Mouse (Mus musculus) large intestine, adult 2 months (tissue): ENCODE measurements at regions not wholly inside any gene's neighbourhood (a gene's known extent, or its start where the extent isn't known, plus 50 kb on each side); places are given as distances from the start of the nearest gene placed in this dataset.

ENCODE experiments used
- DNase-seq: peaks from one replicate; pipeline ENCODE4 v3.0.0-alpha.2; 2012; ENCODE audit warnings: low read depth, low spot score
- WGBS: fragments of 180-500 bp; shearing (Covaris S2); methylation state at CpG from one replicate; pipeline ENCODE4 v1.1.7; 2018; 5-methylcytosine and 5-hydroxymethylcytosine counted together

DNA sequence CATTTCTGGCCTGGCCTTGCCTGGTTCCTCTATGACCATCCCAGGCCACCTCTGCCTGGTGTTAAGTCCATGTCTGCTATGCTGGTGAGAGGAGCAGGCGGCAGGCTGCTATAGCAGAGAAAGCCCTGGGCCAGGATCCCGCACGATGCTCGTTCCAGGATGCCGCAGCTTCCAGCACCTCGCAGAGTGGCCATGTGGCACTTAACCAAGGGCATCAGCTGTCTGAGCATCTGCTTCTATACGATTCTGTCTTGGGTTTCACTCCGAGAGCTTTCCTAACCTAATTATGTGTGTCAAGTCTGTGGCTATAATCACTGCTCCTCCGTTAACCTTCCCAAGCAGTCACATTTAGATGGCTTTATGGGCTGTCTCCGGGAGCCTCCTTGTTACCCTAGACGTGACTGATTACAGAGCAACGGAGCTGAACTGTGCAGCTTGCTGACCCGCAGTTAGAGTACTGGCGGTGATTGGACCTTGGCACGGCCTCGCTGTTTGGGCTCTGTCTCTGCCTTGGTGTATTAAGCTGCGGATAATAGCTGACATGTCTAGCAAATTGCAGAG lies 64.4 kb downstream of the Ackr3 start:
- WGBS = 58% methylated on average over 17 of the region's 17 CpGs
- DNase-seq = no peak

DNA sequence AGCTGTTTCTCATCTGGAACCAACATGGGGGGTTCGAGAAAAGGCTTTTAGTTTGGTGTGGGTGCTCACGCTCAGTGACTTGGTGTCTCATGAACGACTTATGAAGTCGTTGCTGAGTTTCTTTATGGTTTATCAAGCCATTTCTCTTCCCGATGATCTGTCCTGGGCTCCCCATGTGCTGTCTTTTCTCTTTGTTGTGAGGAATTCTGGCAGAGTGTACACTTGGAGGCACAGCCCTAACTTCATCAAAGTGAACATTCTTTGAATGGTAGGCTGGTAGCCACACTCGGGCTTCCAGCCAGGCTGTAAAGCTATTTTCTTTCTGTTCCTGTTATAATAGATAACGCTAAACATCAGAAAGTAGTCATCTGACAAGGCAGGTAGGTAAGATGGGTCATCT lies 65.2 kb downstream of the Ackr3 start:
- DNase-seq = no peak
- 52% methylated on average over 7 of the region's 7 CpGs for WGBS

DNA sequence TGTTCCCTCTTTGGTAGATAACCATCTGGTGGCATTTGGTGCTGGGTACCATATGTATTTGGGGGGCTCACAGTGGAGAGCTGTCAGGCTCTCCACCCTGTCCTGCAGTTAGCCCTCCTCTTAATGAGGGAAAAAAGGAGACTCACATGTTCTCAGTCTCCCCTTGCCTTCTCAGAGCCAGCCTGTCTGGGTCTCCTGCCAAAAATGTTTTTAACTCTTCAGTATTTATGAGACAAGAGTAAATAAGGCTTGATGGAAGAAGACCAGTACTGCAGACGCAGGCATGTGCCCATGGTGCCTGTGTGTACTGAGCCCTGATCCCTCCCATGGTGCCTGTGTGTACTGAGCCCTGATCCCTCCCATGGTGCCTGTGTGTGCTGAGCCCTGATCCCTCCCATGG lies 66.1 kb downstream of the Ackr3 start:
- WGBS = 23% methylated on average over 1 of the region's 1 CpGs
- DNase-seq = no peak

DNA sequence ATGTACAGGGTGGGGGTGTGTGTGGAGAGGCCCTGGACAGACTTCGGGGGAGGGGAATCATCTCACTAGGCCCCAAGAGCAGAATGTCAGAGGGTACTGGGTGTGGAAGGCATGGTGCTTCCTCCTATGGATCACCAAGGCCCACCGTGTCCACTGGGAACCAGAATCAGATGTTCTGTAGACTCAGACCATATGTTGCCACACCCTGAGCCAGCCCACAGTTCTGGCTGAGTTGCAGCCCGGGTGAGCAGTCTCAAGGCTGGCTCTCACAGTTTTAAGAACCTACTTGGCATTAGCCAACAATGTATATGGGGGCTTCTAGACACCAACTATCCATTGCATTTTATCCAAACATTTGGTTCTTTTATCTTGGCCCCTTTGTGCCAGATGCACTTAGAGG lies 67.5 kb downstream of the Ackr3 start:
- DNase-seq = no peak
- 87% methylated on average over 3 of the region's 3 CpGs for WGBS

DNA sequence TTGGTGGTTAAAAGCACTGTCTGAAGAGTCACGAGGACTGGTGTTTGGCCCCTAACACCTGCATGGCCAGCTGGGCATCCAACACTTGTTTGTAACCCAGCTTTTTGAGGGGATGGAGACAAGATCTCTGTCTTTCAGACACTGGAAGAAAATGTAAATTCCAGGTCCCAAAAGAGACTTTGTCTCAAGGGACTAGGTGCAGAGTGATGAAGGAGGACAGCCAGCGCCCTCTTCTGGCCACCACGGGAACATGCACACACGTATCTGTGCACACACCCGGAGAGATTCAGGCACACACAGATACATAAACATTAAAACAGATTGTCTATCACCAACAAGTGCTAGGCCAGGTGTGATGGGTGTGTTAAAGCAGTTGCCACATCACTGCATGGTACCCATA lies 68.6 kb downstream of the Ackr3 start:
- DNase-seq = no peak
- 98% methylated on average over 5 of the region's 5 CpGs for WGBS

DNA sequence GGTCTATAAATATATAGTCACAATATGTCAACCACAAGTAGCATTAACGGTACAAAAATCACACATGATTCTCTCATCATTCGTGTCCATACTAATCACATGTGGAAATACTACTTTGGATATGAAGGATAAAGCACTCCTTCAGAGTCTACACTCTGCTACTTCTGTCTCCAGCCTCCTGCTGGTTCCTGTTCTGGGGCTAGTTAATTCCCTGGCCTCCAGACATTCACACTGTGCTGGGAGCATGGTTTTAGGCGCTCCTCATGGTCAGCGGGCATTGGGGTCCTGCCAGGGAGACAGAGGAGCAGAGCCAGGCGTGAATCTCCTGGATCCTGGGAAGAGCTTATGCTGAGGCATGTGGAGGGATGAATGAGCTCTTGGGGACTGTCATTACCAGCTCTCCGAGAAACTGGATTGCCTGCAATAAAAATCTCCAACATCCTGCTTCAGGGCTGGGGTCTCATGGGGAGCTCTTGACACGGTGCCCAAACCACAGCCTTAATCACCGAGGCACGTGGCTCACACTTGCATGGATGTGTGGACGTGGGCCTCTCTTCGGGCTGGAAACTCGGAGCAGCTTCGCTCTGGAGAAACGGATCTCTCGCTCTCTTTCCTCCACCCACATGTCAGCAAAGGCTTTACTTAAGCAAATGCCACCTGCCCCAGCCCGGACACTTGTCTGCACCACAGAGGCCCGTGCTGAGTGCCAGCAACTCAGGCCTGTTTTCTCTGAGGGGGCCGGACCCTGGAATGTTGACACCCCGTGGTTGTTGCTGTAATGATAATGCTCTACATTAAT lies 69.2 kb downstream of the Ackr3 start:
- DNase-seq = no peak
- WGBS = 76% methylated on average over 19 of the region's 19 CpGs

DNA sequence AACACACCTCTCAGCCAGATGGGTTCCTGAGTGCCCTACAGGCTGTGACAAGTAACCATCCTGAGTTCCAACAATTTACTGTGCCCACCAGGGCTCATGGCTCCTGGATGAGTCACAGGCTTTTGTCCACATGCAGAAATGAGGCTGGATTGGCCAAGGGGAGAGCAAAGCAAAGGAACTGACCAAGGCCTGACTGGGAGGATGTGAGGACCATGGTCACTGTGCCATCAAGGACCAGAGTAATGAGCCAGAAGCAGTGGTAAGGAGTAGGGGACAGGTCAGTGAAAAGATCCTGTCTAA lies 69.8 kb downstream of the Ackr3 start:
- DNase-seq = no peak

DNA sequence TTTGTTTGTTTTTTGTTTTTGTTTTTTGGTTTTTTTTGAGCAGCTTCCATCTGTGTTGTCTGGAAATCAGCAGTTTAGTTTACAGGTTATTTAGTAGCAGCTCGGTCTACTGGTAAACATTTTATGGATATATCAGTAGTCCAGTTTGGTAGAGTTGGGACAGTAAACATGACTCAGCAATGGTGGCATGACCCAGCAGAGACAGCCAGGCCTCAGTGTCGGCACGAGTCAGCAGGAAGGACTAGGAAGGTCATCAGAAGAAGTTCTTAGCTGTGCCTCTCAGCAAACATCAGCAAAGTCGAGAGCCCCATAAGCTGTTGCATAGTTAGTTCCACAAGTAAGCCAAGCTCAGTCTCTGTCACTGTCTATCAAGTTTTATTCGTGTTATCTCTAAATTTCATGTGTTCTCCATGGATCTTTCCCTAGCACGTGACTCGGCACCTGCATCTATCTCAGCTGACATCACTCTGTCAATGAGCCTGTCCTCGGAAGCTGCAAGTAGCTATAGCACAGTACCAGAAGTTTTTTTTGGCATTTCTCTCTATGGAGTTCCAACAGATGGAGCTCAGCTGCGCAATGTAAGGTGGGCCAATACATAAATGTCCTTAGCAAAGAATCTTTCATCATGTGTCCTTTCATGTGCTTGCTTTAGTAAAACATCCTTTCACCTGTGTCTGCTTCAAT lies 71.3 kb downstream of the Ackr3 start:
- no peak for DNase-seq
- WGBS = 90% methylated on average over 9 of the region's 9 CpGs

DNA sequence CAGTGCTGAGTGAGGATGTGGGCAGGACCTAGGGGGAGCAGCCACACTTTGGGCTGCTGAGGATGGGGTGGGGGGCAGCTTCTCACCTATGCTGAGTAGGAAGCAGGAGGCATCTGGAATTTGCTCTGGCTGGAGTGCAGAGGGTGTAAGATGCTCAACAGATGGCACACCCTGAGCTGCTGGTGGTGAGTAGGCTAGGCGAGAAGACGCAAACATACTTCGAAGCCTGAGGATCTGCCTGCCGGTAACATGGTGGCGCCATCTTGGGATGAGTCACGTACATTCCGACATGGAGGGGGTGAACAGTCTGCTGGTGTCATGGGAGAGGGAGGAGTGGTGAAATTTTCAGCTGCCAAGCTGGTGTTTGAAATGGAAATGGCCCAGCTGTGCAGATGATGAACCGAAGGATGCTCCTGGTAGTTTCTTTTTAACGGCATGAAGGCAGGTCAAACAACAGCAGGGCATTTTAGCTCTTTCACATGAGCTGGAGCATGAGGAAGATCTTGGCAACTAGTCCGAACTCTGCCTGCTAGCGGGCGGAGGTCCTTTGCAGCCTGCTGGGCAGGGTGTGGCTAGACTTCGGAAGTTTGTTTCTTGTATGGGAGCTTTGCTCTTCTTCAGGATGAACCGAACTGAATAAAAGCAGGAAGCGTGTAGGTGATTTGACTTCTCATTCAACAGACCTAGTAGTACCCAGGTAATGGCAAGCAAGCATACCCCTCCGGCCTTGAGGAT lies 72.2 kb downstream of the Ackr3 start:
- 76% methylated on average over 16 of the region's 16 CpGs for WGBS
- DNase-seq = no peak

DNA sequence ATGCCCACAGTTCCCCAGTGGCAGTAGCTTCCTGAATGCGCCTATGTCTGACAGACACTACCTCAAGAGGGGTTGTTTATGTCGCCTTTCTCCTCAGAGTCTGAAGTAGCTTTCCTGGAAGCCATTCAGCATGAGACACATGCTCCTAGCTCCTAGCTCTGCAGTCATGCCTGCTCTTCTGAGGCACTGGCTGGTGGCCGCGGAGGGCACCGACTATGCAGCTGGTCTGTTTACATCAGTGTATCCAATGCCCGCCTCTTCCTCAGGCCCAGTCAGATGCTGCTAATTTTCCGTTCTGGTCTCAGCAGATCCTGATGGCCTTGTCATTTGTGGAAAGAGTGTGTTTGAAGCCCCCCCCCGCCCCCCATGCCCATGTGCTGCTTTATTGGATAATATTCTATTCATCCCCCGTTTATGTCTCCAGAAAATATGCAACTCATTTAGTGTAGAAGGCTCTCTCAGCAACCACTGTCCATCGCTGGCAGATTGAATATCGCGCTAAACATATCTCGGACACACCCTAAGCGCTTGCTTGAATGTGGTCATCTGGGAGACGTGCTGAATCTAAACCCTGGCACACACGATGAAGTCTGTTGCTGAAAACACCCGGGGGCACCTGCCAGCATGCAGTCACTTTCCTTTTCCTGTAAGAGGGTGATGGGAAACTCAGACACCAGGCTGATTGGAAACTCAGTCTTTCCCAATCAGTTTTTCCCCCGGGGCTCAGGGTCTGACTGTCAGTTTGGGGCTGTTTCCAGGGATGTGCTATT lies 73.9 kb downstream of the Ackr3 start:
- no peak for DNase-seq
- 79% methylated on average over 18 of the region's 18 CpGs for WGBS

DNA sequence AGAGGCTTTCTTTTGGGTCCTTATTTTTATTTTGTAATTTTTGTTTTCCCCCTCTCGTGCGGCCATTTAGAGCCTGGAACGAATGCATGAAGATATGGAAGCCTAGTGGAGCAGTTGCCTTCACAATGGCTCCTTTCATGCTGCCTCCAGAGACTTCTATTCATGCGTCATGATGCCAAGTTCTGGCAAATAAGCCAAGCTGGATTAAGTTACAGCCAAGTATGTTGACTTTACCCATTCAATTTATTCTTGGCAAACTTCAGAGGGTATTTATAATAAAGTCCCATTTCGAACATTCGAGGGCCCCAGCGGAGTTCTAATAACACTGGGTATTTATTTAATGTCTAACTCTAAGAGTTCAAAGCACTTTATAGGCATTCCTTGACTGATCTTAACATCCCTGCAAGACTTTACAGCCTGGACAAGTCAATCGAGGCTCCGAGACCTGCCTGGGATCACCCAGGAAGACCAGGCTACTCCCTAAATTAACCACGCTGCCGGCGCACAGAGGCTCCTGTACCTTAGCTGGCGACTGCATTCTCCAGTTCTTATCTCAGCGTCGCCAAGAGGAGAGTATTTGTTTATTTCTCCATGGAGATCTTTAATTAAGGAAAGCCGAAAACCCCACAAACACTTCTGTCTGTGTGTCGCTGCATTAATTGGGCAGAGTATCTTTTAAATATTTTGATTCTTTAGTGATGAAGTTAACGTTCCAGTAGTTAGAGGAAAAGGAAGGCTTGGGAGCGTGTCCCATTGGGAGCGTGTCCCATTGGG lies 75.5 kb downstream of the Ackr3 start:
- WGBS = 15% methylated on average over 20 of the region's 20 CpGs
- DNase-seq = no peak

DNA sequence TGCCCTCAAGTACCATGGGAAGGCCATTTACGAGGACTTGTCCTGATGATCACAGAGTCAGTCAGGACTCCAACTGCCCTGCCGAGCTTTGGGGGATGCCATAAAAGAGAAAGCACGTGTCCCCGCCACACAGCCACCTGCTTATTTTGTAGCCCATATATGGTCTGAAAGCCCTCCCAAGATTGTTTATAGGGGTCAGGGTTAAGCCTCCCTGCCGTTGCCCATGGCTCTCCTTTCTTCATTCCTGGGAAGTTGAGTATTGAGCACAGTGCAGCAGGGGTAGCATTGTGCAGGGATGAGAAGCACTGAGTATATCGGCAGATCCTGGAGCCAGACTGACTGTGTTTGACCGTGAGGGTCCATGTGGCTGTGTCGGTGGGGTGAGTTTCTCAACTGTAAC lies 76.4 kb downstream of the Ackr3 start:
- no peak for DNase-seq
- 25% methylated on average over 8 of the region's 8 CpGs for WGBS

DNA sequence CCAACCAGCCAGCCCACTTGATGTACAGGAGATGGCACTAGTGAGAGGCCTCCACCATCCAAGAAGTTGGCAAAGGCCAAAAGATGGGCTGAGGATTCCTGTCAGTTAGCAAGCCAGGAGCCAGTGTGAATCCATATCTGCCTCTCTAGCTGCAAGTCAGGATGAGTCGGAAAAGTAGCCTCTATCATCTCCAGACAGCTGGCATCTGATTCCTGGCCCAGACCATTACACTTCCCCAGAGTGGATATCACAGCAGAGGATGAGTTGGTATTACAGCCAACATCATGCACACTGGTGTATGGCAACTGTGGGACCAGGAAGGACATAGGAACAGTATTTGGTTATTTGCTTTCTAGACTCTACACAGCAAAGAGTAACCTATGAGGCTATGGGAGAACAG lies 77.5 kb downstream of the Ackr3 start:
- WGBS = 94% methylated on average over 1 of the region's 1 CpGs
- no peak for DNase-seq

DNA sequence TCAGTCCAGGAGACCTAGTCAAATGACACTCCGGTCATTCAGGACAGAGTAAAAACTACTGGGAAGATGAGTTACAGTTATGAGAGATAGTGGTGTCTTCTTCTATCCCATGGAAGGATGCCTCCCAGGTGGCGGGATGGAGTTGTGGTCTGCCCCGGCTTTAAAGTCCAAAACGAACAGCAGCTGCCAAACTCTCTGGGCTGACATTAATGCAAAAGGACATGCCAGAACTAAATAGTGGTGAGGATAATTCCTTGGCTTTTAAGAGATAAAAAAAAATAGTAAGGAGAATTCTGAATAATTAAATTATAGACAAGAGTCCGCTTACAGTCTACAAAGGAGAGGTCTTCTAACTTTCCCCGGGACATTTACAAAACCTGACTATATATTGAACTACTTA lies 78.2 kb downstream of the Ackr3 start:
- WGBS = 86% methylated on average over 6 of the region's 6 CpGs

DNA sequence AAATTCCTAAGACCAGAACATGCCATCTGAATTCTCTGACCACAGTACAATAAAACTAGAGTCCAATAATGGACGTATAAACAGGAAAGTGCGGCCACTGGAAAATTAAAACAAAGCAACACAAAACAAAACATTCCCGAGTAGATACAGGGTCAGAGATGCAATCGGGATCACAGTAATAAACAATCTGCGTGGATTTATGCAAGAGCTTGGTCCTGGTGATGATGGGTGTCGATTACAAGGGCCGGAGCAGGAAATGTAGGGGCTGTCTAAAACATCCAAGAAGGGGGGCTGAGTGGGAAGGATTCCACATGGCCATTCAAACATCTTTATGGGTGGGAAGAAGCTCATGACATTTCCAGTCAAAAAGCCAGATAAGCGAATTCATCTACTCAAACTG lies 78.6 kb downstream of the Ackr3 start:
- DNase-seq = no peak
- WGBS = 74% methylated on average over 8 of the region's 8 CpGs

More for the DNA sequence above, 78.2 kb downstream of the Ackr3 start:
- no peak for DNase-seq

DNA sequence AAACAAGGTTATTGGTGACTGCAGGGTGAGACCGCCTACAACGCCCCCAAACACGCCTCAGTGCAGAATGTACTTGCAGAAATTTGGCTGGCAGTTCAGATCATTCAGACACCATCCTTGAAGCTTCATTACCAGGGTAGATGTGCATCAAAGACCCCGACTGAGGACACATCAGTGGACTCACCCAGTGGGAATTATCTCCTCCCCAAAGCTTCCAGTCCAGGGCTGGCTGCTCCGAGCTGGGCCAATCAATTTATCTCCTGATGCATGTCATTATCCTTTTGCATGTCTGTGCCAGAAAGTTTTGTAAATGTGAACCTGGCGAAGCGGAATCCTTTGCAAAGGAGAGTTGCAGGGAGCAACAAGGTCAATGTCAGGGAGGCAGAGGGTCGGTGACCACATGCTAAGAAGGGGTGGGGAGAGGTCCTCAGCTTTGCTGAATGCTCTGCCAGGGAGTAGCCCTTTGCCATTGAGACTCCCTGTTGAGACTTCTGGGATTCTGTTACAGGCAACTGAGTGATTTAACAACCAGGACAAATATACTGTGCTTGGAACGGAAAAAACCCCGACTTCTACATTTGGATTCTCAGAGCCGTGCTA lies 79.5 kb downstream of the Ackr3 start:
- no peak for DNase-seq
- WGBS = 56% methylated on average over 11 of the region's 11 CpGs

DNA sequence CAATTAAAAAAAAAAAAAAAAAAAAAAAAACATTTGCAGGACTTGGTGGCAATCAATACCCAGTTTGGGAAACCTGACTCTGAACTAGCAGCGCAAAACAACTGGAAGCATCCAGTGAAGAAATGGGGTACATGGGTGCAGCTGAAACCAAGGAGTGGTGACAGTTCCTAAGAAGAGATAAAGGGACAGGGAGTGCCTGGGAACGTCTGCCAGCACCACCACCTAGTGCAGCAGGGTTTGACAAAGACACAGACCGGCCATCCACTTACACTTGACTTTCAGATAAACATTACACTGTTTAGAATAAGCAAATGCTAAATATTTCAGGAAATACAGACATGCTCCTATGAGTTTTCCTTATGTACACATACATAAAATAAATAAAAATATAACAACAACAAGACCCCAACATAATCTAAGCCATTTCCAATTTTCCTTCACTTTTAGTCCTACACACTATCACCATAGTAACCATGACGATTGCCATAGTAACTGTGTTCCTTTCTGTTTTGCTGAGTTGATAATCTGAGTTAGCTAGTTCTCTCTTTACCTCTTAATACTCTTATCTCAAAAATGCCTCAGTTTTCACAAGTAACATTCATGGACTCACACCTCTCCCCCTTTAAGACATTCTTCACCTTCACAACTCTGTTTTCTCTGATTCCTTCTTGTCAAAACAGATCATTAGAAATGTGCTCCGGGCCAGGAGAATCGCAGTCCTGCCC lies 80.3 kb downstream of the Ackr3 start:
- 68% methylated on average over 6 of the region's 6 CpGs for WGBS
- no peak for DNase-seq

DNA sequence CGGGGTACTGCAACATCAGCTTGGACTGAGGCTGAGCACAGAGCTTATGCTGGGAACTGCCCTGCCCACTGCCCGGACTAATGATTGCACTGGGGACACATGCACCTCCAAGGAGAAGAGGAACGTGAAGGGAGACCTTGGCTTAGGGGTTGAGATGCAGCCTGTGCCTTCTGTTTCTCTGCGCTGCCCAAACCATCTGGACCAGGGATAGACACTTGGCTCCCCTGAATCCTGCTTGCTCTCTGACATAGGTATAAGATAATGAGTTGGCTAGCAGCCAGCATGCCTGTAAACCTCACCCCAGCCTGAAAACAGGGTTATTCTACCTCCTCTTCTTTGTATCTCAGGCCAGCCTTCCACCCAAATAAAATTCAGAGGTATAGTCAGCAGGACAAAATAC lies 81.5 kb downstream of the Ackr3 start:
- no peak for DNase-seq
- WGBS = 48% methylated on average over 4 of the region's 4 CpGs
